Mouse (Mus musculus) MEL (cell line): ENCODE measurements around the gene Fbxl5.

ENCODE experiments used
- CTCF ChIP-seq, 3 experiments: IDR thresholded peaks in 2 of 3; conservative IDR thresholded peaks in 1 of 3; 2 replicates each; pipeline ENCODE4 v1.5.1; 2011 to 2012; ENCODE audit warnings: low read length in 3 of 3, low read depth in 2 of 3, mild to moderate bottlenecking in 2 of 3, improper control_type of control experiment in 1 of 3, inconsistent platforms in 1 of 3, mixed read lengths in 1 of 3, moderate library complexity in 1 of 3; ENCODE audit not compliant: control insufficient read depth in 1 of 3, insufficient read depth in 1 of 3, poor library complexity in 1 of 3, severe bottlenecking in 1 of 3
- E2F4 ChIP-seq: IDR thresholded peaks from 2 replicates; pipeline ENCODE4 v1.6.1; 2011; ENCODE audit warnings: low read depth, low read length, improper control_type of control experiment, borderline replicate concordance
- KAT2A ChIP-seq: conservative IDR thresholded peaks from 2 replicates; pipeline ENCODE4 v1.6.1; 2012; ENCODE audit warnings: low read depth, low read length, improper control_type of control experiment, inconsistent platforms
- MAFK ChIP-seq: IDR thresholded peaks from 2 replicates; pipeline ENCODE4 v1.6.1; 2011; ENCODE audit warnings: low read depth, mild to moderate bottlenecking, low read length, improper control_type of control experiment, borderline replicate concordance
- POLR2A ChIP-seq, 2 experiments: IDR thresholded peaks; 2 replicates each; pipeline ENCODE4 v1.6.1; 2011 to 2012; ENCODE audit warnings: low read length in 2 of 2, mild to moderate bottlenecking in 2 of 2, control low read depth in 1 of 2, improper control_type of control experiment in 1 of 2, low read depth in 1 of 2, moderate library complexity in 1 of 2; ENCODE audit not compliant: control insufficient read depth in 1 of 2, insufficient read depth in 1 of 2, poor library complexity in 1 of 2
- SMC3 ChIP-seq: IDR thresholded peaks from 2 replicates; pipeline ENCODE4 v1.6.1; 2011; ENCODE audit warnings: low read depth, low read length, improper control_type of control experiment
- TCF12 ChIP-seq: IDR thresholded peaks from 2 replicates; pipeline ENCODE4 v1.6.1; 2014; ENCODE audit warnings: low read depth, mild to moderate bottlenecking, inconsistent platforms, low read length, improper control_type of control experiment, moderate library complexity
- USF2 ChIP-seq, 2 experiments: IDR thresholded peaks; 2 replicates each; pipeline ENCODE4 v1.6.1; 2011 to 2012; ENCODE audit warnings: improper control_type of control experiment in 2 of 2, low read length in 2 of 2, borderline replicate concordance in 1 of 2, inconsistent platforms in 1 of 2, low read depth in 1 of 2, mild to moderate bottlenecking in 1 of 2; ENCODE audit not compliant: insufficient read depth in 1 of 2
- ZC3H11A ChIP-seq: IDR thresholded peaks from 2 replicates; pipeline ENCODE4 v1.6.1; 2012; ENCODE audit warnings: low read depth, mild to moderate bottlenecking, inconsistent platforms, low read length, improper control_type of control experiment

DNA sequence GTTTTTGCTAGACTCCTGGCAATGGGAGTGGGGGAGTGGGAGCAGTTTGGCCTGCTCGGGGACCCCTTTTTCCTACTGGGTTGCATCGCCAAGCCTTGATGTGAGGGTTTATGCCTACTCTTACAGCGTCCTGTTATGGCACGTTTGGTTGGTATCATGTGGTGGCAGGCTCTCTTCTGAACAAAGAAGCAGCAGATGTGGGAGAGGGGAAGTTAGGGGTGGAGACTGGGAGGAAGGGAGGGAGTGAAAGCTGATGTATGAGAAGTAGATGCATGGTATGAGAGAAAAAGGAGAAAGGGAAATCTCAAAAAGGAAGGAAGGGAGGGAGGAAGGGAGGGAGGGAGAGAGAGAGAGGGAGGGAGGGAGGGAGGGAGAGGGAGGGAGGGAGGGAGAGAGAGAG lies 14.5 kb downstream of the Fbxl5 start:
- TF ChIP-seq POLR2A (IDR thresholded peaks at IDR 0.05; ENCODE audit: control insufficient read depth in 1 of 2, insufficient read depth in 1 of 2, low read depth in 1 of 2, low read length in 2 of 2, poor library complexity in 1 of 2) (no peak), KAT2A (no peak), ZC3H11A (no peak), TCF12 (no peak), MAFK (no peak), CTCF (IDR thresholded peaks at IDR 0.05 in 2 of 3, conservative IDR thresholded peaks at IDR 0.05 in 1 of 3; ENCODE audit: control insufficient read depth in 1 of 3, insufficient read depth in 1 of 3, low read depth in 2 of 3, low read length in 3 of 3, poor library complexity in 1 of 3, severe bottlenecking in 1 of 3) (no peak), USF2 (IDR thresholded peaks at IDR 0.05; ENCODE audit: borderline replicate concordance in 1 of 2, insufficient read depth in 1 of 2, low read depth in 1 of 2, low read length in 2 of 2) (no peak), SMC3 (no peak), E2F4 (no peak)
